26 mouse cellular contexts compared by ENCODE assay signal in the genomic region with DNA sequence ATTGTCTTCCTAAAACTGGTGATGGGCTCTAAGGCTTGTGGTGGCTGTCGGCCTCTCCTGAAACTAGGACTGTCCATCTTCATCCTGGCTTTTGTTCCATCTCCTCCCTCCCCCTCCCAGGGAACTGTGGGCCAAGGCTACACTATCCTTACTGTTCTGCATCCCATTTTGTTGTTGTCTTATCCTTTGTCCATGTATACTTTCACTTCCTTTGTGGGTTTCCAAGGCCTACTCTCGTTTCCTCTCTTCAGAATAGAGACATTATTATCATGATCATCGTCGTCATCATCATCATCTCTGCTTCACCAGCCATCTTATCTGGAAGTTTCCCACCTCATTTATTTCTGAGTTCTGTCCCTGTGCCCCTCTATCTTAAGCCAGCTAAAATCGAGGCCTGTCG.
"Had no signal": no experiment of that assay in that cellular context is flagged by ENCODE, and none has a peak within 500 bp of the region (broad histone marks: within the 10 kb centered on the region; RNA-seq: fewer than 3 reads in every experiment).

No protein-coding gene starts in this region.

- H3K4me2 ChIP-seq: heart, embryonic 11.5 days; heart, embryonic 13.5 days; heart, embryonic 15.5 days; hindbrain, embryonic 12.5 days; hindbrain, embryonic 14.5 days; intestine, embryonic 15.5 days; limb, embryonic 13.5 days; limb, embryonic 15.5 days; liver, embryonic 12.5 days had no signal

- H3K9me3 ChIP-seq: heart, embryonic 15.5 days; intestine, embryonic 15.5 days; limb, embryonic 13.5 days; limb, embryonic 15.5 days had no signal

- H3K27me3 ChIP-seq: heart, embryonic 13.5 days; heart, embryonic 15.5 days; hindbrain, embryonic 12.5 days; intestine, embryonic 15.5 days; limb, embryonic 13.5 days; limb, embryonic 15.5 days; liver, embryonic 12.5 days had no signal

- DNase-seq: gastrocnemius, postnatal 14 days; gastrocnemius, postnatal 36 days; heart, adult 2 months; heart, postnatal 14 days; heart, postnatal 4 days; kidney, adult 18-20 months; kidney, adult 8-10 months; kidney, postnatal 10 days; kidney, postnatal 25 days; kidney, postnatal 4 days; left cerebral cortex, postnatal 4 days had no signal

- H3K4me3 ChIP-seq: heart, adult 2 months; heart, embryonic 13.5 days; heart, embryonic 15.5 days; hindbrain, embryonic 10.5 days; hindbrain, embryonic 12.5 days; intestine, embryonic 15.5 days; layer of hippocampus, adult 2 months; left cerebral cortex, adult 2 months; limb, embryonic 13.5 days; limb, embryonic 15.5 days; liver, embryonic 12.5 days had no signal

- ATAC-seq: hindbrain, embryonic 16.5 days; inflammation-experienced regulatory T-cells, adult 6 months; intestine, embryonic 15.5 days; intestine, postnatal 0 days; liver, embryonic 12.5 days had no signal

- H3K4me1 ChIP-seq: heart, embryonic 13.5 days; heart, embryonic 15.5 days; hindbrain, embryonic 12.5 days; intestine, embryonic 15.5 days; limb, embryonic 13.5 days; limb, embryonic 15.5 days; liver, embryonic 12.5 days had no signal

- H3K36me3 ChIP-seq: heart, embryonic 13.5 days; heart, embryonic 15.5 days; hindbrain, embryonic 10.5 days; hindbrain, embryonic 12.5 days; intestine, embryonic 15.5 days; limb, embryonic 13.5 days; limb, embryonic 15.5 days; liver, embryonic 12.5 days had no signal

- H3K9ac ChIP-seq: heart, embryonic 13.5 days; heart, embryonic 15.5 days; hindbrain, embryonic 12.5 days; hindbrain, embryonic 14.5 days; intestine, embryonic 15.5 days; limb, embryonic 13.5 days; limb, embryonic 15.5 days; liver, embryonic 12.5 days had no signal

- H3K27ac ChIP-seq: heart, adult 2 months; heart, embryonic 13.5 days; heart, embryonic 15.5 days; hindbrain, embryonic 10.5 days; hindbrain, embryonic 12.5 days; hindbrain, embryonic 14.5 days; intestine, embryonic 15.5 days; layer of hippocampus, adult 2 months; left cerebral cortex, adult 2 months; limb, embryonic 13.5 days; limb, embryonic 15.5 days; liver, embryonic 12.5 days had no signal
